Mouse (Mus musculus) CD4-positive, CD25-positive, alpha-beta regulatory T cell, adult 4 months (primary cell): ENCODE data around the gene Ftsj3. TPM values are rescaled to one million over a fixed set of nuclear protein-coding genes. Genes with fewer than 3 reads are reported as not detected.
"Not testable (repeated sequence)": the region's sequence is repeated elsewhere in the genome, so short reads cannot be mapped to it uniquely, and the experiment has no call there.

Experiments
- ATAC-seq: one replicate; pipeline ENCODE4 v1.8.0; 2017
- polyA plus RNA-seq, 2 experiments: library from polyadenylated mRNA; unstranded; fragments of 100-300 nt; shearing (Covaris generic); gene quantifications; one replicate each; pipeline ENCODE4 v1.2.1; 2017

Ftsj3 gene
- polyA plus RNA-seq, 2 experiments from 2014 or later = 52.9 to 85.8 TPM

DNA sequence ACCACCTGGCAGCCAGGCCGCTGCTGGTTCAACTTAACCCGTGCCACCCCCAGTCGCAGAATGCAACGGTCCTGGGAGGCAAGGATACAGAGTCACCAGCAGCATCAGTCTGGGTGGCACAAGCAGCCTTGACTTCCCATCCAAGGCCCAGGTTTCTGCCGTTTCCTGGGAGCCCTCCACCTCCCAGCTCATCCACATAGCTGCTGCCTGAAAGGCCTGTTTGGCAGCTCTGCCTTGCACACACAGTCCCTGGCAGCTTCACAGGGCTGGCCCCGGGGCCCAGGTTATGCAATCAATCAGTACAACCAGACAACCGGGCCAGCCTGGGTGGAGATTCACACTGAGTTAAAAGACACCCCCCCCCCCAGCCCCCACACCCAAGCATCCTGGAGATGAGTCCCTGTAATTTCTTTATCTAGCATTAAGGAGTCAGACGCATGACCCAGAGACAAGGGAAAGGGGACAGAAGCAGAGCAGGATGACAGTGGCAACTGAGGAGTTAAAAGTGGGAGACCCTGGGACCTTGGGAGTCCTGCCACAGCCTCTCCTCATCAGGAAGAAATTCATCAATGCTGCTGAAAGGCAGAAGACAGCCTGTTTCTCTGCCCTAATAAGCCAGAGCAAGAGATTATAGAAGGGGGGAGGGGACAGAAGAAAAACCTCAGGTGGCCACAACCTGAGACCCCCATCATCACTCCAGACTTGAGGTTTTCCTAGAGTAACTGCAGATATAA lies 12.6 kb upstream of the Ftsj3 start:
- ATAC-seq = no peak

DNA sequence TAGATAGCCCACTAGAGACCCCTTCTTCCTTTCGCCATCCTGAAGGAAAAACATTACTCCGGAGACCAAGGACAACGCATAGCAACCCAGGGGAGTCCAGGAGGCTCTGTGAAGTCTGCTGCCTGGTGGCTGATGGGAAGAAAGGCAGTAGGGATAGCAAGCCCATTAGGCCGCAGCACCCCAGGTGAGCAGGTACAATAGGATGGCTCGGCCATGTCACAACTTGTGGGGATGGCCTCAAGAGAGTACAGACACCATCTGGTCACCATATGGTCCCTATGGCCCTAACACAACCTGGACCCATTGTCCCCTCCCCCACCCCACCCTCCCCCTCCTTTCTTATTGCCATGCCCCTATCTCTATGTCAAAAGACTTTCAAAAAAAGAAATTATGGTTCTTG lies 12.0 kb upstream of the Ftsj3 start:
- ATAC-seq = no peak

- no peak for ATAC-seq
Measured at GRCm38 (mm10) chr11:106267311-106267852, 11.5 kb upstream of the Ftsj3 start.

- ATAC-seq = no peak
Measured at GRCm38 (mm10) chr11:106266431-106266830, 10.6 kb upstream of the Ftsj3 start.

DNA sequence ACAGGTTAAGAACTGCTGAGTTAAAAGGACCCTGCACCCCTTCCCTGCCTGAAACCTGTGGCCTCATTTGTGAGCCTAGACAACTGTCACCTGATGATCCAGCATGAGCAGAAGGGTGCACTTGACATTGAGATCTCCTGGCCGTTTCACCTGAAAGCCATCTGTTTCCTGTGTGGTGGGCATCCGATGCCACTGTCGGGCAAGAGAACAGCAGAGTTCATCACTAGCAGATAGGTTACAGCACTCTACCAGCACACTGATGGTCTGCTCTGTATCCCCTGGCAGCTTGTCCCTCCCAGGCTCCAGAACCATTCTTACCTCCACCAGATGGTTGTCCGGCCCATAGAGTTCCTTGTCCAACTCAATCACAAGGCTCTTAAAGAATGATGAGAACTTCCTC lies 9.7 kb upstream of the Ftsj3 start:
- no peak for ATAC-seq

DNA sequence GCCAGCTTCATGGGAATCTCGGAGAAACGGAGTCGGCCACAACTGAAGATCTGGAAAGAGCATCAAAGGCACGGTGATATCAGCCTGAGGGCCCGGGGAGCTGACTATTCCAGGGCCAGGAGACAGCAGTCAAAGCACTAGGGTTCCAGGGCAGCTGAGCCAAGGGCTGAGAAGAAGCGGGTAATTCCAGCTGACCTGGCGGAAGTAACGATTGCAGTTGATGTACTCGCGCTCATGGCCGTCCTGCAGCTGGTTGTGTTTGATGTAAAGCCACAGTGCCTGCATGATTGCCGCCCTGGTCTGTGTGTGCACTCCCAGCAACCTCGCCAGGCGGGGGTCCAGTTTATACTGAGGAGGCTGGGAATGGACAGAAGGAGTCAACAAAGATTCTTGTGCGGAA lies 9.1 kb upstream of the Ftsj3 start:
- ATAC-seq = no peak

GRCm38 (mm10) chr11:106263963-106264362 lies 8.1 kb upstream of the Ftsj3 start:
- no peak for ATAC-seq

GRCm38 (mm10) chr11:106260826-106261450 lies 5.1 kb upstream of the Ftsj3 start:
- ATAC-seq = no peak

DNA sequence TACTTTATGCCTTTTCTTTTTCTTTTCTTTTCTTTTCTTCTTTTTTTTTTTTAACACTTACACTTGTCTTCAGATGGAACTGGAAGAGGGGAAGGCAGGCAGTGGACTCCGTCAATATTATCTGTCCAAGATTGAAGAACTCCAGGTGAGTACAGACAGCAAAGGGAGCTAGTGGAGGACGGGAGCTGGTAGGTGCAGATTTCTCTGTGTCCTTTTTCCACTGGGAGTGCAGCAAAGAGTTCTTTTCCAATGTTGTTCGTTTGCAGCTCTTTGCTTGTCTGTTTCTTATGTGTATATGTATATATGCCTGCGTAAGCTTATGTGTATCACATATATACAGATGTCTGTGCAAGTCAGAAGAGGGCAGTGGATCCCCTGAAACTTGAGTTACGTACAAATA lies 896 bp upstream of the Ftsj3 start:
- no peak for ATAC-seq

DNA sequence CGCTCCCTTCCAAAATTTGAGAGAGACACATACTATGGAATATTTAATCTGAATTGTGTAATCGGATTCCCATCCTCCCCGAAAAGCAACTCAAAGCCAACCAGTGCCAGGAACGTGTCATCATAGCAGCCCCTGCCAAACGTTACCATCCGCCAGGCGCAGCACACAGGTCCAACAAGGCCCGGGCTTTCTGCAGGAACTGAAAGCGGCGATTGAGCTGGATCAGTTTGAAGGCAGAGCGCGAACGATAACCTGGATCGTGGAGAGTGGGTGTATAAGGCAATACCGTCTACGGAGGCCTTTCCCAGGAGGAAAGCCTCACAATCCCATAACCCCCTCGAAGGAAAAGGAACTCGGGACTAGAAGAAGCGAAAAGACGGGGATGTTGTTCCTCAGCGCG lies 705 bp downstream of the Ftsj3 start:
- ATAC-seq = no peak

GRCm38 (mm10) chr11:106254767-106255166 lies 1.1 kb downstream of the Ftsj3 start:
- no peak for ATAC-seq

DNA sequence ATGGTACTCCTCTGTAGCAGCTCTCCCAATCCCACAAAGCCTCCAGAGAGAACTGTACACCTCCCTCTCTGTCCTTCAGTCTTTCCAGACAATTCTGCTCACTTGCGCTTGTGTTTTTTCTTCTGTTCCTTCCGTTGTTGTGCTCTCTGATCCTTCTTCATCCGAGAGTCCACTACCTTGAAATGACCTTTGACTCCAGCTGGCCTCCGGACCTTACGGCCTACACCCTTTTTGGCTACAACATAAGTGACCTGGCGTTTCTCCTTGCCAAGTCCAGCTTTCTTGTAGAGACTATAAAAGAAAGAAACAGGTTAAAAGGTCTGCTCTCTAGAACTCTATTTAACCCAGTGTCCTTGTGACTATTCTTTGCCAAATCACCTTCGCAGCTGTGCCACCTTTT lies 6.6 kb downstream of the Ftsj3 start:
- no peak for ATAC-seq

- ATAC-seq = no peak
Measured at GRCm38 (mm10) chr11:106246834-106247233, 9.0 kb downstream of the Ftsj3 start.

- not testable (repeated sequence) for ATAC-seq
Measured at GRCm38 (mm10) chr11:106233978-106234377, 21.9 kb downstream of the Ftsj3 start.

- no peak for ATAC-seq
Measured at GRCm38 (mm10) chr11:106220603-106221002, 35.3 kb downstream of the Ftsj3 start.

DNA sequence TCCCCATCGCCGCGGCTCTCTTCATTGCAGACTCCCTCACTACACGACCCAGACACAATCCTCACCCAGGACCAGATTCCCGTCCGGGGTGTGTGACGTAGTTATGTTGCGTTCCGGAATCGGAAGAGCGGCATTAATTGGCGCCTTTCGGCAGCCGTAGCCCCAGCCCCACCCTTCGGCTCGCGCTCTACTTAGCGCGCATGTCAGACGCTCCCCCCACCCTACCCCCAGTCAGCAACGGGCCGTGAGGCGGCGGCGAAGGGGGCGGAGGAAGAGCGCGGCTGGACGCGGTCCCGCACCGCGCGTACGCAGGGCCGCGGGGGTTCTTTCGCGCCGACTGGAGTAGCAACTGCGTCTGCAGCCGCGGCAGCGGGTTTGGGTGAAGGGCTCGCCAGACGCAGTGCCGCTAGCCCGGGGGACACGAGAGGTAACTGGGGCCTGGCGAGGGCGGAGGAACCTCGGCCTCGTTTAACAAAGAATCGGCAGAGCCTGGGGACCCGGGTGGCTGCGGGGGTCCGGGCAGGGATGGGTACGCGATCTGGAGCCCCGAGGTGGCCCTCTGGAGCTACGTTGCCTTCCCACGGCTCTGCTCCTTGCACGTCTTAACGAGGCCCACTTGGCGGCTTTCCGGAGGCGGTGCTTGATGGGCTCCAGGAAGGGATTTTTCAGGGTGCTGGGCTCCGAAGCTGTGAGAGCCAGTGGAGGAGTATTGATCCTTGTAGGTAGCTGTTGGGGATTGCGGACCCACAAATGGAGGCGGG lies 39.0 kb downstream of the Ftsj3 start, which contains the start of gene Ddx42:
Gene Ddx42, plus strand, starts transcription at position 197 of the 761 bp plus-strand sequence.
- peak; percentile 68 for ATAC-seq

DNA sequence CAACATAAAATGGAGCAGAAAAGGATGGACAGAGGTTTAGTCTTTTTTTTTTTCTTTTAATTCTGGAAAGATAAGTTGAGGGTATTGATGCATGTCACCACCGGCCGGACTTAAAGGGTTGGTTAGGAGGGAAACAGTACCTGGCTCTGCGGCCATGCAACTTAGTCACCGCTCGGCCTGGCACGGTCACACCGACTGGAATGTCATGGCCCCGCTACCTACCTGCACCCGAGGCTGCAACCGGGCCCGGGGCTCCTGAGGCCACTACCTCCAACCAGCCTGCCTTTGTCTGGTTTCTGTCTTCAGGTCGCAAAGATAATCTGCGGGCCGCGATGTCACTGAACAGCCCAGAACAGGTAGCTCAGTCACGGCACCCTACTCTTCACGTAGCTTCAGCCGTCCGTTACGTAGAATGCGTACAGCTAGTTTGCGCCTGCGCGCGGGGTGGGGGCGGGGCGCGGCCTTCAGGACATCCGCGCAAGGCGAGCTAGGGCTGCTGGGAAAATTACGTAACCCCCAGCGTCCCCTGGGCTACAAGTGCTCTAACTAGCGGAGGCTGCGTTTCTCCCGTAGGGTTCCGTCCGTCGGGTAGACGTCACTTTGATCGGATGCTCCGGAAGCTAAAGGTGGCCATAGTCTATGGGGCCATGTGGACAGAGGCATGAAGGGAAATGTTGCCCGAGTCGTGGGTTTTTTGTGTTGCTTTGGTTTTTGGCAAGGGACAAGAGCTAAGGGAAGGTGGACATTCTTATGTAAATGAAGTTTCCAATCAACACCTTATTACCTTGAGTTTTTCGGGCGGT lies 39.8 kb downstream of the Ftsj3 start, which contains the start of gene Ccdc47:
Gene Ccdc47, minus strand, starts transcription at position 418 of the 803 bp plus-strand sequence.
- ATAC-seq = peak; percentile 90

DNA sequence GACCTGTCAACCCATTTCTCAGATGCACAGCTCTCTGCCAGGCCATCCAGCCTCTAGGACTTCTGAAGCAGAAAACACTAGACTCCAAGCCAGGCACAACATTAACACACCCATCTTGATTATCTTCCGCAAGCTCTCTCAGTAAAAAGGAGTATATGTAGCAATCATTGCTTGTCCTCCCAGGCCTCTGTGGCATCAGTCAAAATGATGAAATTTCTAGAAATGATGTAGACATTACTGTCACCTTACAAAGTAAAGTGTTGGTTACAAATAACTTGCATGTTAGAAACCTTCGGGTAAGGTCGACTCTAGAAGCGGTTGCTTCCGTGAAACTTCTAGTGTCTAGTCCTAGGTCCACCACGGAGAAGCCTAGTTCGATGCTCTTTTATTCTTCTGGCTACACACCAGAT lies 40.4 kb downstream of the Ftsj3 start:
- ATAC-seq = no peak

DNA sequence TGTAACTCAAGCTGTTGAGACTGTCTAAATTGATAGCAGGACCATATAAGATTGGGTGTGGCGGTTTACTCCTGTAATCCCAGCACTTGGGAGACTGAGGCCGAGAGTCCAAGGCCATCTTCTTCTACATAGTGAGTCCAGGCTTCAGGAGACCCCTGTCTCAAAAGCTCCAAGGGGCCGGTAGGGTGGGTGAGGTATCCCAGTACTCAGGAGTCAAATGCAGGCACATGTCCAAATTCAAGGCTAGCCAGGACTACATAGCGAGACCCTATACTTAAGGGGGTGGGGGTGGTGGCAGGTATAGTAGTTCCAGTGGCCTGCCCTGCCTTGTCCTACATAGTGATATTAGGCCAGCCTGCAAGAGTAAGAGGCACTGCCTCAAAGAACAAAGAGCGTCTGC lies 41.0 kb downstream of the Ftsj3 start:
- no peak for ATAC-seq

DNA sequence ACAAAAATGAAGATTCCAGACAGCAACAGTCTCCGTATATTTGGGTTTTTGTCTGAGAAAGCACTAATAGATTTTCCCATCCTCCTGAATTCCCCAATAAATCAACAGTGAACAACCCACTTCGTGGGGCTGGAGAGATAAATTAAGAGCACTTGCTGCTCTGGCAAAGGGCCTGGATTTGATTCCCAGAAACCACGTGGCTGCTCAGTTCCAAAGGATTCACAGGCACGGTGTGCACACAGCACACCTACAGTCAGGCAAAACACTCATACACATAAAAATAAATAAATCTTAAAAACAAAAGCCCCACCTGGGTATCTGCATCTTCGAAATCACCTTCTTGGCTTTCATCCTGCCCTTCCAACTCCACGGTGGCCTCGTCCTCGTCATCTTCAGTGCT lies 43.1 kb downstream of the Ftsj3 start:
- ATAC-seq = no peak

GRCm38 (mm10) chr11:106202123-106202465 lies 53.8 kb downstream of the Ftsj3 start, which contains the start of gene Strada:
Gene Strada, minus strand, starts transcription at chr11:106202168.
- ATAC-seq = peak; percentile 70
